Mouse (Mus musculus): ENCODE data around the gene Skap2. TPM values are rescaled to one million over a fixed set of nuclear protein-coding genes. Genes with fewer than 3 reads are reported as not detected.

Gene Skap2
- polyA plus RNA-seq, 1 experiment from 2014 or later, result 16.1 TPM

GRCm38 (mm10) chr6:51822049-51822448 lies 190.3 kb downstream of the Skap2 start:
- no peak overlapping the region for H3K9ac ChIP-seq (ENCODE audit: low read depth, low read length)
- WGBS (ENCODE audit: insufficient replicate concordance), result 42% methylated on average over 4 of the region's 4 CpGs
- no peak for ATAC-seq (ENCODE audit: low read depth)
- no peak overlapping the region for H3K4me2 ChIP-seq (ENCODE audit: low read depth, low read length)
- no peak overlapping the region for H3K4me3 ChIP-seq (ENCODE audit: low read depth, low read length)
- no peak overlapping the region for H3K27ac ChIP-seq (ENCODE audit: low read length)
- H3K36me3 ChIP-seq (ENCODE audit: control insufficient read depth, insufficient read depth), result no peaks in the 10 kb centered on the region
- no peaks in the 10 kb centered on the region for H3K27me3 ChIP-seq (ENCODE audit: control insufficient read depth, insufficient read depth, low read depth, low read length)
- H3K9me3 ChIP-seq (replicated peaks; ENCODE audit: control insufficient read depth, low read length), result peaks cover 2% of the 10 kb centered on the region; the same call in 1 of the 2 replicates
- H3K4me1 ChIP-seq (ENCODE audit: control insufficient read depth, low read depth, low read length), result no peaks in the 10 kb centered on the region

DNA sequence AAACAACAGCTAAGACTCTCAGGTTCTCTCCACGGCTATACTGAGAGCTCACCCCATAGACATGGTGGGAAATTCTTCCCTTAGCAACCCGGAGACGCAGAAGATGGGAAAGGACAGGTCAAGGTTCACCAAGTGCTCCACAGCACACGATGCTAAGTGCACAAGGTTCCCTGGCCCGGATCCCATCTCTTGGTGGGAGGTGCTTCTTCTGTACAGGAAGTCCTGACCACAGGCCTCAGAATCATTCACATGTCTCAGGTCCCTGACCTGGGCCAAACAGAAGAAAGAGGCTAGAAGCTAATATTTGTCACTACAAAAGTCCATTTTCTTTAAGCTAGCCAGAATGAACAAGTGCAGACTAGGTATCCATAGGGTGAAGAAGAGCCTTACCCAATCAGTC lies 191.5 kb downstream of the Skap2 start:
- no peak for ATAC-seq (ENCODE audit: low read depth)
- Histone ChIP-seq H3K27ac (ENCODE audit: low read length) (no peak overlapping the region), H3K9ac (ENCODE audit: low read depth, low read length) (no peak overlapping the region), H3K4me2 (ENCODE audit: low read depth, low read length) (no peak overlapping the region), H3K27me3 (ENCODE audit: control insufficient read depth, insufficient read depth, low read depth, low read length) (no peaks in the 10 kb centered on the region), H3K36me3 (ENCODE audit: control insufficient read depth, insufficient read depth) (no peaks in the 10 kb centered on the region), H3K4me3 (ENCODE audit: low read depth, low read length) (no peak overlapping the region), H3K9me3 (replicated peaks; ENCODE audit: control insufficient read depth, low read length) (peaks cover 2% of the 10 kb centered on the region; the same call in 1 of the 2 replicates), H3K4me1 (ENCODE audit: control insufficient read depth, low read depth, low read length) (no peaks in the 10 kb centered on the region)
- WGBS (ENCODE audit: insufficient replicate concordance), result 43% methylated on average over 5 of the region's 5 CpGs

DNA sequence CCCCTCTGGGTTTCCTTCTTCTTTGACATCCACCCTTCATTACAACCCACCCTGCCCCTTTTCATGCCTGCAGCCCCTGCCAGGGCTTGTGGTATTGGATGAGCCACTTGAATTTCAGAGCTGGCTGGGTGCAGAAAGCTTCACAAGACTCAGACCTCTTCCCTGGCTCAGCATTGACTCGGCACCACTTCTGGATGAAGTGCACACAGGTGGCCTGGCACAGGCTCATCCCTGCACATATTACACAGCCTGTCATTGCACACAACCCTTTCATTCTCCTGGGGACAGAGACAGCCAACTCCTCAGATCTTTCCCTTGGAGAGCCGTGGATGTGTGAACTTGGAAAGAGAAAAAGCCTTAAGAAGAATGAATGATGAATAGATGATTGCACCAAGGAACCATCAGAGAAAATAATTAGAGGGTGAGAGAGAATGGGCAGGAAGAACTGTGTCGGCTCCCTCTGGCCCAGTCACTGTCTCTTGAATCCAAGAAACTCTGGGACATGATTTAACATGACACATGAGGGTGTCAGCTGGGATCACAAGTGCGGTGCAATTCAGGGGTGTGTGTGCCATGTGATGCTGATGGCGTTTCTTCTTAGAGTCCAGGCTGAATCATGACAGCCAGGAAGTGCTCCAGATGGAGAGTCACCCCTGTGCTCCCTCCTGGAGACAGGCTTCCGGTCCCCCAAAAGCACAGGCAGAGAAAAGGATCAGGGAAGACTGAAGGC lies 195.3 kb downstream of the Skap2 start:
- H3K9me3 ChIP-seq (replicated peaks; ENCODE audit: control insufficient read depth, low read length), result peaks cover 2% of the 10 kb centered on the region; the same call in 1 of the 2 replicates
- ATAC-seq (ENCODE audit: low read depth), result no peak
- no peak overlapping the region for H3K4me3 ChIP-seq (ENCODE audit: low read depth, low read length)
- no peak overlapping the region for H3K4me2 ChIP-seq (ENCODE audit: low read depth, low read length)
- no peaks in the 10 kb centered on the region for H3K4me1 ChIP-seq (ENCODE audit: control insufficient read depth, low read depth, low read length)
- no peaks in the 10 kb centered on the region for H3K27me3 ChIP-seq (ENCODE audit: control insufficient read depth, insufficient read depth, low read depth, low read length)
- H3K27ac ChIP-seq (ENCODE audit: low read length), result no peak overlapping the region
- no peaks in the 10 kb centered on the region for H3K36me3 ChIP-seq (ENCODE audit: control insufficient read depth, insufficient read depth)
- WGBS (ENCODE audit: insufficient replicate concordance), result 66% methylated on average over 6 of the region's 6 CpGs
- H3K9ac ChIP-seq (ENCODE audit: low read depth, low read length), result no peak overlapping the region

DNA sequence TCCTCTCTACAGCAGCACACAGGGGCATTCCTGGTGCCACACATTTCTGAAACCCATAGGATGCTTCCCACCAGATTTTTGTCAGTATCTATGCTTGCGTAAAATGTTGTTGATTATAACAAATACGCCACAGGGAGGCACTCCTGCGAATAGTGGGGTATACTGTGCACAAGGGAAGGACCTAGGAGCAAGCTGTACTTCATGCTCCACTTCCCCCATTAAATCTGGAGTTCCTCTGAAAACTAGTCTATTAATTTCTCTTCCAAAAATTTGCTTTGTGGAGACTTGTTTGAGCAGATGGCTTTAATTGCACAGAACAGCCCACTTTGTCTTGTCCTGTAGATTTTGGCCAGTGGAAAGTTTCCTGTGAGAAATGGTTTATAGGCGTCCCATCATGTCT lies 201.4 kb downstream of the Skap2 start:
- H3K9ac ChIP-seq (ENCODE audit: low read depth, low read length), result no peak overlapping the region

GRCm38 (mm10) chr6:51809164-51809824 lies 203.1 kb downstream of the Skap2 start:
- H3K27me3 ChIP-seq (ENCODE audit: control insufficient read depth, insufficient read depth, low read depth, low read length), result no peaks in the 10 kb centered on the region
- no peaks in the 10 kb centered on the region for H3K36me3 ChIP-seq (ENCODE audit: control insufficient read depth, insufficient read depth)
- H3K27ac ChIP-seq (ENCODE audit: low read length), result no peak overlapping the region
- H3K4me1 ChIP-seq (ENCODE audit: control insufficient read depth, low read depth, low read length), result no peaks in the 10 kb centered on the region
- H3K9ac ChIP-seq (ENCODE audit: low read depth, low read length), result no peak overlapping the region
- no peaks in the 10 kb centered on the region for H3K9me3 ChIP-seq (replicated peaks; ENCODE audit: control insufficient read depth, low read length)
- WGBS (ENCODE audit: insufficient replicate concordance), result 69% methylated on average over 12 of the region's 12 CpGs
- H3K4me2 ChIP-seq (ENCODE audit: low read depth, low read length), result no peak overlapping the region
- no peak for ATAC-seq (ENCODE audit: low read depth)
- H3K4me3 ChIP-seq (ENCODE audit: low read depth, low read length), result no peak overlapping the region

More for the DNA sequence above, 201.4 kb downstream of the Skap2 start:
- H3K4me1 ChIP-seq (ENCODE audit: control insufficient read depth, low read depth, low read length), result no peaks in the 10 kb centered on the region
- no peak for ATAC-seq (ENCODE audit: low read depth)
- H3K9me3 ChIP-seq (replicated peaks; ENCODE audit: control insufficient read depth, low read length), result no peaks in the 10 kb centered on the region
- no peaks in the 10 kb centered on the region for H3K36me3 ChIP-seq (ENCODE audit: control insufficient read depth, insufficient read depth)
- H3K27ac ChIP-seq (ENCODE audit: low read length), result no peak overlapping the region
- H3K4me2 ChIP-seq (ENCODE audit: low read depth, low read length), result no peak overlapping the region
- no peaks in the 10 kb centered on the region for H3K27me3 ChIP-seq (ENCODE audit: control insufficient read depth, insufficient read depth, low read depth, low read length)
- WGBS (ENCODE audit: insufficient replicate concordance), result 56% methylated on average over 4 of the region's 4 CpGs
- no peak overlapping the region for H3K4me3 ChIP-seq (ENCODE audit: low read depth, low read length)

DNA sequence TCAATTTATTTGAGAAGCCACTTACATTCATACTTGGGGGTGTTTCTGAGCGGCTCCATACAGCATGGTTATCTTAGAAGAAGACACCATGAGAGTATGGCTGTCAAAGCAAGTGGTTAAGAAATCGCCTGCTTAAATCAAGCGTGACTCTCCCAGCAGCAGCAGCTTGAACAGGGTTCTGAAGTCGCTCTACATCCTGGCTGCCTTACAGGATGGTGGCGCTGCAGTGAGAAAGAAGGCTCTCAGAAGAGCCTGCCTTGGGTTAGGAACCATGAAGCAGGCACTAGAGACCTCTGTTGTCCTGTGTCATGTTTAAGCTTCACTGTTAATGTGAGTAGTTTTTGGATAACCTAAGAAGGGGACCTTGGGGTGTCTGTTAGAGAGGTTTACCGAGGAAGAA lies 204.3 kb downstream of the Skap2 start:
- Histone ChIP-seq H3K4me3 (ENCODE audit: low read depth, low read length) (no peak overlapping the region), H3K9me3 (replicated peaks; ENCODE audit: control insufficient read depth, low read length) (no peaks in the 10 kb centered on the region), H3K27me3 (ENCODE audit: control insufficient read depth, insufficient read depth, low read depth, low read length) (no peaks in the 10 kb centered on the region), H3K27ac (ENCODE audit: low read length) (no peak overlapping the region), H3K9ac (ENCODE audit: low read depth, low read length) (no peak overlapping the region), H3K36me3 (ENCODE audit: control insufficient read depth, insufficient read depth) (no peaks in the 10 kb centered on the region), H3K4me2 (ENCODE audit: low read depth, low read length) (no peak overlapping the region), H3K4me1 (ENCODE audit: control insufficient read depth, low read depth, low read length) (no peaks in the 10 kb centered on the region)
- ATAC-seq (ENCODE audit: low read depth), result no peak
- 54% methylated on average over 6 of the region's 6 CpGs for WGBS (ENCODE audit: insufficient replicate concordance)

Other genes with a start within 250 kb of the Skap2 start
- 0.20 TPM in 2 replicates for gene Hoxa1, start 145.8 kb upstream of the Skap2 start, polyA plus RNA-seq (2015; fragmentation: Nextera tagmentation; extraction: Ambion mirVana)
- 0.22 and 0.44 TPM in 2 replicates for gene Hoxa2, start 152.3 kb upstream of the Skap2 start, polyA plus RNA-seq (2015; fragmentation: Nextera tagmentation; extraction: Ambion mirVana)
- gene 5730596B20Rik, start 164.9 kb upstream of the Skap2 start, polyA plus RNA-seq (2015; fragmentation: Nextera tagmentation; extraction: Ambion mirVana), result 0.04 and 0.05 TPM in 2 replicates
- gene Hoxa4, start 179.2 kb upstream of the Skap2 start, polyA plus RNA-seq (2015; fragmentation: Nextera tagmentation; extraction: Ambion mirVana), result 0.07 and 0.13 TPM in 2 replicates
- 0.26 and 0.68 TPM in 2 replicates for gene Hoxa5, start 192.0 kb upstream of the Skap2 start, polyA plus RNA-seq (2015; fragmentation: Nextera tagmentation; extraction: Ambion mirVana)
- gene Hoxa6, start 196.2 kb upstream of the Skap2 start, polyA plus RNA-seq (2015; fragmentation: Nextera tagmentation; extraction: Ambion mirVana), result not detected in 2 replicates
- gene Hoxa3, start 200.8 kb upstream of the Skap2 start, polyA plus RNA-seq (2015; fragmentation: Nextera tagmentation; extraction: Ambion mirVana), result 0.14 and 0.27 TPM in 2 replicates
- not detected in 2 replicates for gene Gm28308, start 200.8 kb upstream of the Skap2 start, polyA plus RNA-seq (2015; fragmentation: Nextera tagmentation; extraction: Ambion mirVana)
- 0.26 and 0.34 TPM in 2 replicates for gene Hoxa7, start 209.3 kb upstream of the Skap2 start, polyA plus RNA-seq (2015; fragmentation: Nextera tagmentation; extraction: Ambion mirVana)
- 0.13 and 0.36 TPM in 2 replicates for gene Hoxa9, start 218.5 kb upstream of the Skap2 start, polyA plus RNA-seq (2015; fragmentation: Nextera tagmentation; extraction: Ambion mirVana)
- 0.05 and 0.09 TPM in 2 replicates for gene Hoxa10, start 228.3 kb upstream of the Skap2 start, polyA plus RNA-seq (2015; fragmentation: Nextera tagmentation; extraction: Ambion mirVana)
- not detected in 2 replicates for gene Hoxa11, start 233.3 kb upstream of the Skap2 start, polyA plus RNA-seq (2015; fragmentation: Nextera tagmentation; extraction: Ambion mirVana)
- gene Hoxa13, start 248.3 kb upstream of the Skap2 start, polyA plus RNA-seq (2015; fragmentation: Nextera tagmentation; extraction: Ambion mirVana), result not detected in 2 replicates

Measured in liver, embryonic 16.5 days (tissue).